22 mouse cellular contexts compared by ENCODE assay signal in genomic region chr1:180181966-180182319, GRCm38 (mm10). TPM values are rescaled to one million over a fixed set of nuclear protein-coding genes. Genes with fewer than 3 reads are reported as not detected.
A peak's percentile ranks its signal among the peaks of the same experiment; 100 is the strongest.
DNase-seq lines count a peak whose midpoint lies in the region; ATAC-seq and TF ChIP-seq lines count a peak whose summit lies in the region.
"Had no signal": no experiment of that assay in that cellular context is flagged by ENCODE, and none has a peak within 500 bp of the region (broad histone marks: within the 10 kb centered on the region; RNA-seq: fewer than 3 reads in every experiment).

No protein-coding gene starts in this region.

- 88% methylated on average over 9 of the region's 9 CpGs for WGBS in kidney, postnatal 0 days
- 85% methylated on average over 9 of the region's 9 CpGs for WGBS in midbrain, embryonic 11.5 days
- WGBS in midbrain, embryonic 10.5 days = 86% methylated on average over 9 of the region's 9 CpGs
- 90% methylated on average over 9 of the region's 9 CpGs for WGBS in intestine, embryonic 16.5 days
- 90% methylated on average over 9 of the region's 9 CpGs for WGBS in hindbrain, embryonic 10.5 days

- no peaks in the 10 kb centered on the region for H3K36me3 ChIP-seq in kidney, postnatal 0 days (ENCODE audit: insufficient read depth, low read length)
- H3K36me3 ChIP-seq in midbrain, embryonic 11.5 days (ENCODE audit: control insufficient read depth, insufficient read depth, low read length) = no peaks in the 10 kb centered on the region
- H3K36me3 ChIP-seq in midbrain, embryonic 10.5 days = no peaks in the 10 kb centered on the region
- H3K36me3 ChIP-seq in intestine, embryonic 16.5 days (ENCODE audit: control insufficient read depth, insufficient read depth, low read length) = no peaks in the 10 kb centered on the region
- H3K36me3 ChIP-seq in hindbrain, embryonic 10.5 days = no peaks in the 10 kb centered on the region
- H3K36me3 ChIP-seq: embryonic facial prominence, embryonic 12.5 days; forebrain, embryonic 15.5 days; heart, embryonic 12.5 days; hindbrain, embryonic 15.5 days; limb, embryonic 10.5 days; neural tube, embryonic 13.5 days had no signal

- no peak overlapping the region for H3K4me3 ChIP-seq in kidney, postnatal 0 days (replicated peaks; ENCODE audit: low read depth, low read length)
- H3K4me3 ChIP-seq in midbrain, embryonic 11.5 days (ENCODE audit: low read depth, low read length) = no peak overlapping the region
- no peak overlapping the region for H3K4me3 ChIP-seq in midbrain, embryonic 10.5 days
- H3K4me3 ChIP-seq in intestine, embryonic 16.5 days (ENCODE audit: low read length) = no peak overlapping the region
- H3K4me3 ChIP-seq in hindbrain, embryonic 10.5 days = no peak overlapping the region
- H3K4me3 ChIP-seq: embryonic facial prominence, embryonic 12.5 days; forebrain, embryonic 15.5 days; heart, embryonic 12.5 days; hindbrain, embryonic 15.5 days; limb, embryonic 10.5 days; neural tube, embryonic 13.5 days had no signal

- 0 out of 2 replicates have a peak overlapping the region, but pooled peaks have one; percentile 14 for H3K27ac ChIP-seq in kidney, postnatal 0 days
- no peak overlapping the region for H3K27ac ChIP-seq in midbrain, embryonic 11.5 days (ENCODE audit: low read depth, low read length)
- no peak overlapping the region for H3K27ac ChIP-seq in midbrain, embryonic 10.5 days (replicated peaks)
- H3K27ac ChIP-seq in intestine, embryonic 16.5 days (ENCODE audit: low read length) = peak overlapping the region; percentile 66
- no peak overlapping the region for H3K27ac ChIP-seq in hindbrain, embryonic 10.5 days
- H3K27ac ChIP-seq: embryonic facial prominence, embryonic 12.5 days; forebrain, embryonic 15.5 days; hindbrain, embryonic 15.5 days; limb, embryonic 10.5 days; neural tube, embryonic 13.5 days had no signal

- H3K4me1 ChIP-seq in kidney, postnatal 0 days (replicated peaks; ENCODE audit: insufficient read depth, low read length) = no peaks in the 10 kb centered on the region
- H3K4me1 ChIP-seq in midbrain, embryonic 11.5 days (ENCODE audit: control insufficient read depth, insufficient read depth, low read length) = no peaks in the 10 kb centered on the region
- no peaks in the 10 kb centered on the region for H3K4me1 ChIP-seq in midbrain, embryonic 10.5 days
- H3K4me1 ChIP-seq in intestine, embryonic 16.5 days (ENCODE audit: control insufficient read depth, insufficient read depth, low read length) = peaks cover 36% of the 10 kb centered on the region
- 0 out of 2 replicates have a peak, but pooled peaks cover 5% of the 10 kb centered on the region for H3K4me1 ChIP-seq in hindbrain, embryonic 10.5 days (replicated peaks)
- H3K4me1 ChIP-seq: embryonic facial prominence, embryonic 12.5 days; forebrain, embryonic 15.5 days; hindbrain, embryonic 15.5 days; limb, embryonic 10.5 days; neural tube, embryonic 13.5 days had no signal

- intact Hi-C loops in left cerebral cortex, postnatal 14 days (cut with DNase I) = no loop called here

- TF ChIP-seq CTCF in kidney, postnatal 0 days (IDR thresholded peaks at IDR 0.05; ENCODE audit: low read depth) = peak; percentile 18; the same call in 1 of the 2 replicates

- H3K4me2 ChIP-seq in kidney, postnatal 0 days (ENCODE audit: low read length) = no peak overlapping the region
- no peak overlapping the region for H3K4me2 ChIP-seq in midbrain, embryonic 11.5 days
- no peak overlapping the region for H3K4me2 ChIP-seq in intestine, embryonic 16.5 days (ENCODE audit: low read depth, low read length)
- H3K4me2 ChIP-seq: embryonic facial prominence, embryonic 12.5 days; forebrain, embryonic 15.5 days; heart, embryonic 12.5 days; hindbrain, embryonic 15.5 days; neural tube, embryonic 13.5 days had no signal

- no peak for DNase-seq in kidney, postnatal 0 days (ENCODE audit: low spot score)
- DNase-seq in kidney, adult 8-10 months = no peak
- peak; percentile 21 for DNase-seq in midbrain, embryonic 11.5 days (ENCODE audit: low spot score, missing footprints)
- DNase-seq in midbrain, embryonic 10.5 days (ENCODE audit: low spot score) = no peak
- DNase-seq in yolk sac, embryonic 10.5 days (ENCODE audit: low spot score) = peak; percentile 22
- DNase-seq in hindbrain, embryonic 10.5 days (ENCODE audit: low spot score) = no peak
- no peak for DNase-seq in left cerebral cortex, postnatal 14 days (ENCODE audit: low spot score in 2 of 2)
- DNase-seq: cerebellum, adult 2 months; gastrocnemius, postnatal 36 days; heart, postnatal 36 days; lung, adult 2 months; midbrain, embryonic 14.5 days; right cerebral cortex, adult 18-20 months; thymus, postnatal 36 days had no signal

- no peaks in the 10 kb centered on the region for H3K9me3 ChIP-seq in kidney, postnatal 0 days (replicated peaks; ENCODE audit: low read length)
- no peaks in the 10 kb centered on the region for H3K9me3 ChIP-seq in midbrain, embryonic 11.5 days (ENCODE audit: control insufficient read depth, low read length)
- H3K9me3 ChIP-seq in midbrain, embryonic 10.5 days (replicated peaks) = no peaks in the 10 kb centered on the region
- H3K9me3 ChIP-seq in intestine, embryonic 16.5 days (ENCODE audit: control insufficient read depth, low read length) = no peaks in the 10 kb centered on the region
- H3K9me3 ChIP-seq in hindbrain, embryonic 10.5 days = no peaks in the 10 kb centered on the region
- H3K9me3 ChIP-seq: embryonic facial prominence, embryonic 12.5 days; forebrain, embryonic 15.5 days; G1E; heart, embryonic 12.5 days; hindbrain, embryonic 15.5 days; limb, embryonic 10.5 days; neural tube, embryonic 13.5 days had no signal

- no peak overlapping the region for H3K9ac ChIP-seq in kidney, postnatal 0 days (ENCODE audit: low read depth, low read length)
- no peak overlapping the region for H3K9ac ChIP-seq in midbrain, embryonic 11.5 days (ENCODE audit: low read length)
- no peak overlapping the region for H3K9ac ChIP-seq in intestine, embryonic 16.5 days (ENCODE audit: low read depth, low read length)
- H3K9ac ChIP-seq: embryonic facial prominence, embryonic 12.5 days; forebrain, embryonic 15.5 days; heart, embryonic 12.5 days; hindbrain, embryonic 15.5 days; neural tube, embryonic 13.5 days had no signal

- ATAC-seq in kidney, postnatal 0 days (replicated peaks; ENCODE audit: low FRiP score, low read depth) = no peak
- no peak for ATAC-seq in midbrain, embryonic 11.5 days (ENCODE audit: low FRiP score)
- ATAC-seq in intestine, embryonic 16.5 days = no peak
- ATAC-seq: forebrain, embryonic 15.5 days had no signal

- no peaks in the 10 kb centered on the region for H3K27me3 ChIP-seq in kidney, postnatal 0 days (ENCODE audit: insufficient read depth, low read length)
- no peaks in the 10 kb centered on the region for H3K27me3 ChIP-seq in midbrain, embryonic 11.5 days (ENCODE audit: control insufficient read depth, insufficient read depth, low read length)
- H3K27me3 ChIP-seq in midbrain, embryonic 10.5 days (ENCODE audit: low read depth, poor library complexity, severe bottlenecking) = no peaks in the 10 kb centered on the region
- H3K27me3 ChIP-seq in intestine, embryonic 16.5 days (replicated peaks; ENCODE audit: control insufficient read depth, insufficient read depth, low read length) = no peaks in the 10 kb centered on the region
- no peaks in the 10 kb centered on the region for H3K27me3 ChIP-seq in hindbrain, embryonic 10.5 days (ENCODE audit: insufficient read depth, poor library complexity, severe bottlenecking)
- H3K27me3 ChIP-seq: embryonic facial prominence, embryonic 12.5 days; forebrain, embryonic 15.5 days; heart, embryonic 12.5 days; hindbrain, embryonic 15.5 days; neural tube, embryonic 13.5 days had no signal

RNA-seq across cellular contexts. Expression of gene Coq8a, which starts 17.5 kb away (rescaled TPM):
- 31.5 and 33.6 TPM in 2 replicates for polyA plus RNA-seq in kidney, postnatal 0 days (2015; fragmentation: Nextera tagmentation; extraction: Ambion mirVana)
- polyA plus RNA-seq in midbrain, embryonic 11.5 days (2014; fragmentation: Nextera tagmentation; extraction: Ambion mirVana) = 0.93 and 1.8 TPM in 2 replicates
- polyA plus RNA-seq in midbrain, embryonic 10.5 days (2016; fragmentation: Nextera tagmentation; extraction: Ambion mirVana) = 0.90 and 1.3 TPM in 2 replicates
- 24.8 and 30.4 TPM in 2 replicates for polyA plus RNA-seq in intestine, embryonic 16.5 days (2015; fragmentation: Nextera tagmentation; extraction: Ambion mirVana)
- polyA plus RNA-seq in hindbrain, embryonic 10.5 days (2016; fragmentation: Nextera tagmentation; extraction: Ambion mirVana) = 1.8 and 2.0 TPM in 2 replicates
- total RNA-seq in left cerebral cortex, postnatal 14 days (2021) = 10 to 100 TPM; 31.3 to 34.9 TPM

Comparison
In these comparisons a context has a peak if more than half of its experiments do, and no peak if none do; other contexts are left out.
1. DNase-seq: peak in midbrain, embryonic 11.5 days (single experiment) and yolk sac, embryonic 10.5 days (single experiment); none in kidney, postnatal 0 days (single experiment), kidney, adult 8-10 months (0 of 2), midbrain, embryonic 10.5 days (single experiment), hindbrain, embryonic 10.5 days (single experiment) and left cerebral cortex, postnatal 14 days (0 of 2).
2. H3K27ac ChIP-seq: peak in kidney, postnatal 0 days (single experiment) and intestine, embryonic 16.5 days (single experiment); none in midbrain, embryonic 11.5 days (single experiment), midbrain, embryonic 10.5 days (single experiment) and hindbrain, embryonic 10.5 days (single experiment).